Mouse (Mus musculus) testis, adult 2 months (tissue): ENCODE data around the gene Sbds. TPM values are rescaled to one million over a fixed set of nuclear protein-coding genes. Genes with fewer than 3 reads are reported as not detected.
A peak's percentile ranks its signal among the peaks of the same experiment; 100 is the strongest.

Source experiments
- H3K27ac ChIP-seq: fragments of 200-500 bp; 2 replicates; pipeline ENCODE4 v1.5.1; 2012; ENCODE audit warnings: low read depth, low read length; ENCODE audit not compliant: control insufficient read depth, insufficient read depth
- H3K27me3 ChIP-seq: fragments of 200-500 bp; 2 replicates; pipeline ENCODE4 v1.6.1; 2012; ENCODE audit warnings: mild to moderate bottlenecking, low read length, moderate library complexity; ENCODE audit not compliant: control insufficient read depth, insufficient read depth
- H3K36me3 ChIP-seq: fragments of 200-500 bp; 2 replicates; pipeline ENCODE4 v1.6.1; 2012; ENCODE audit warnings: mild to moderate bottlenecking, low read length; ENCODE audit not compliant: control insufficient read depth, insufficient read depth
- H3K4me1 ChIP-seq: fragments of 200-500 bp; 2 replicates; pipeline ENCODE4 v1.6.1; 2012; ENCODE audit warnings: low read length; ENCODE audit not compliant: control insufficient read depth, insufficient read depth
- H3K4me3 ChIP-seq: fragments of 200-500 bp; 2 replicates; pipeline ENCODE4 v1.5.1; 2012; ENCODE audit warnings: low read depth, mild to moderate bottlenecking, low read length, moderate library complexity, mixed read lengths; ENCODE audit not compliant: control insufficient read depth
- CTCF ChIP-seq: fragments of 200-500 bp; IDR thresholded peaks from 2 replicates; pipeline ENCODE4 v1.5.1; 2012; ENCODE audit warnings: low read depth, mild to moderate bottlenecking, inconsistent platforms, low read length, moderate library complexity; ENCODE audit not compliant: control insufficient read depth, insufficient read depth, insufficient replicate concordance
- POLR2A ChIP-seq: fragments of 200-500 bp; IDR thresholded peaks from 2 replicates; pipeline ENCODE4 v1.6.1; 2012; ENCODE audit warnings: low read depth, mild to moderate bottlenecking, inconsistent platforms, low read length, moderate library complexity; ENCODE audit not compliant: control insufficient read depth
- polyA plus RNA-seq: library from polyadenylated mRNA; depleted of rRNA; stranded (reverse); fragments of >200 nt; gene quantifications from 2 replicates; pipeline ENCODE4 v1.2.3, GENCODE M21; 2012

The Sbds gene
- polyA plus RNA-seq, 1 experiment: 52.2 TPM

- Histone ChIP-seq H3K4me3 (peak overlapping the region; percentile 6), H3K27me3 (no peaks in the 10 kb centered on the region), H3K36me3 (no peaks in the 10 kb centered on the region), H3K4me1 (peaks cover 8% of the 10 kb centered on the region), H3K27ac (no peak overlapping the region)
- TF ChIP-seq CTCF (no peak), POLR2A (no peak)
These were observed 37.0 kb downstream of the Sbds start for GRCm38 (mm10) chr5:130218336-130218735.

- Histone ChIP-seq H3K4me3 (peak overlapping the region; percentile 21), H3K36me3 (no peaks in the 10 kb centered on the region), H3K27ac (no peak overlapping the region), H3K4me1 (peaks cover 5% of the 10 kb centered on the region), H3K27me3 (no peaks in the 10 kb centered on the region)
- TF ChIP-seq CTCF (no peak), POLR2A (no peak)
These were observed 37.9 kb downstream of the Sbds start for GRCm38 (mm10) chr5:130217406-130217805.

- Histone ChIP-seq H3K36me3 (no peaks in the 10 kb centered on the region), H3K27ac (no peak within 1 kb of the TSS), H3K4me3 (peak within 1 kb of the TSS; percentile 21), H3K27me3 (no peaks in the 10 kb centered on the region), H3K4me1 (peaks cover 5% of the 10 kb centered on the region)
- TF ChIP-seq CTCF (no peak), POLR2A (peak; percentile 8; the same call in 1 of the 2 replicates)
These were observed 38.5 kb downstream of the Sbds start, which contains the start of gene Tmem248 for GRCm38 (mm10) chr5:130216781-130217180. Gene Tmem248, plus strand, starts transcription at chr5:130217081.

- TF ChIP-seq POLR2A (no peak), CTCF (no peak)
- Histone ChIP-seq H3K4me1 (peaks cover 3% of the 10 kb centered on the region; the same call in 1 of the 2 replicates), H3K36me3 (peaks cover 2% of the 10 kb centered on the region; the same call in 1 of the 2 replicates), H3K27me3 (no peaks in the 10 kb centered on the region), H3K4me3 (no peak overlapping the region), H3K27ac (no peak overlapping the region)
These were observed 42.4 kb downstream of the Sbds start for GRCm38 (mm10) chr5:130212956-130213355.

GRCm38 (mm10) chr5:130207299-130207698 lies 48.0 kb downstream of the Sbds start:
- TF ChIP-seq CTCF (no peak), POLR2A (no peak)
- Histone ChIP-seq H3K4me3 (no peak overlapping the region), H3K36me3 (peaks cover 2% of the 10 kb centered on the region; the same call in 1 of the 2 replicates), H3K27me3 (no peaks in the 10 kb centered on the region), H3K27ac (no peak overlapping the region), H3K4me1 (no peaks in the 10 kb centered on the region)

- no peak overlapping the region for H3K27ac ChIP-seq
- H3K4me3 ChIP-seq: no peak overlapping the region
- no peaks in the 10 kb centered on the region for H3K27me3 ChIP-seq
- H3K36me3 ChIP-seq: peaks cover 2% of the 10 kb centered on the region; the same call in 1 of the 2 replicates
- TF ChIP-seq CTCF (no peak), POLR2A (no peak)
- no peaks in the 10 kb centered on the region for H3K4me1 ChIP-seq
These were observed 49.8 kb downstream of the Sbds start for GRCm38 (mm10) chr5:130205441-130206023.

GRCm38 (mm10) chr5:130204560-130204959 lies 50.8 kb downstream of the Sbds start:
- no peaks in the 10 kb centered on the region for H3K36me3 ChIP-seq
- no peak overlapping the region for H3K27ac ChIP-seq
- H3K27me3 ChIP-seq: no peaks in the 10 kb centered on the region
- no peaks in the 10 kb centered on the region for H3K4me1 ChIP-seq
- TF ChIP-seq POLR2A (no peak), CTCF (no peak)
- H3K4me3 ChIP-seq: no peak overlapping the region

- H3K4me1 ChIP-seq: no peaks in the 10 kb centered on the region
- no peak overlapping the region for H3K27ac ChIP-seq
- TF ChIP-seq CTCF (no peak), POLR2A (no peak)
- no peak overlapping the region for H3K4me3 ChIP-seq
- H3K27me3 ChIP-seq: no peaks in the 10 kb centered on the region
- no peaks in the 10 kb centered on the region; the same call in 1 of the 2 replicates for H3K36me3 ChIP-seq
These were observed 51.4 kb downstream of the Sbds start for GRCm38 (mm10) chr5:130203948-130204347.
